Mouse (Mus musculus) ES-E14 (cell line): ENCODE measurements around the gene Actr6.

Source experiments
- CHD2 ChIP-seq: IDR thresholded peaks from 2 replicates; pipeline ENCODE4 v1.6.1; 2014; ENCODE audit warnings: mild to moderate bottlenecking, low read depth, low read length, inconsistent platforms
- HCFC1 ChIP-seq: IDR thresholded peaks from 2 replicates; pipeline ENCODE4 v1.6.1; 2012; ENCODE audit warnings: low read length, inconsistent platforms, borderline replicate concordance; ENCODE audit not compliant: insufficient read depth
- MAFK ChIP-seq: IDR thresholded peaks from 2 replicates; pipeline ENCODE4 v1.6.1; 2014; ENCODE audit warnings: mild to moderate bottlenecking, low read depth, low read length, inconsistent platforms; ENCODE audit not compliant: insufficient read depth
- ZC3H11A ChIP-seq: IDR thresholded peaks from 2 replicates; pipeline ENCODE4 v1.6.1; 2012; ENCODE audit warnings: low read depth, mild to moderate bottlenecking, inconsistent platforms, low read length, borderline replicate concordance
- ZNF384 ChIP-seq: IDR thresholded peaks from 2 replicates; pipeline ENCODE4 v1.6.1; 2012; ENCODE audit warnings: low read depth, low read length, inconsistent platforms

- no peak for TF ChIP-seq HCFC1
- TF ChIP-seq ZC3H11A, result no peak
- TF ChIP-seq MAFK, result no peak
- TF ChIP-seq CHD2, result no peak
- no peak for TF ChIP-seq ZNF384
Measured at GRCm38 (mm10) chr10:89769096-89769495, 37.0 kb upstream of the Actr6 start.
